Mouse (Mus musculus) lung, postnatal 25 days (tissue): Measurements from ENCODE around the gene Enah.

Source experiments
- DNase-seq: peaks from one replicate; pipeline ENCODE4 v3.0.0; 2022; ENCODE audit warnings: low spot score

Gene Enah

GRCm38 (mm10) chr1:182019926-182020801, at the start of gene Enah:
TSS of gene Enah (minus strand) at chr1:182019990.
- DNase-seq: peak; percentile 32

- DNase-seq: no peak
Measured at GRCm38 (mm10) chr1:182068136-182068535, 48.3 kb upstream of the Enah start.

GRCm38 (mm10) chr1:182066527-182067465, 47.0 kb upstream of the Enah start:
- DNase-seq: no peak

- no peak for DNase-seq
Measured at GRCm38 (mm10) chr1:182063716-182064115, 43.9 kb upstream of the Enah start.

GRCm38 (mm10) chr1:182062801-182063200, 43.0 kb upstream of the Enah start:
- DNase-seq: no peak

GRCm38 (mm10) chr1:182061203-182061602, 41.4 kb upstream of the Enah start:
- no peak for DNase-seq

GRCm38 (mm10) chr1:182059806-182060205, 40.0 kb upstream of the Enah start:
- DNase-seq: no peak

- DNase-seq: no peak
Measured at GRCm38 (mm10) chr1:182057998-182058397, 38.2 kb upstream of the Enah start.

- no peak for DNase-seq
Measured at GRCm38 (mm10) chr1:182055122-182055521, 35.3 kb upstream of the Enah start.

- no peak for DNase-seq
Measured at GRCm38 (mm10) chr1:182054651-182055050, 34.9 kb upstream of the Enah start.

- no peak for DNase-seq
Measured at GRCm38 (mm10) chr1:182052973-182053372, 33.2 kb upstream of the Enah start.

- no peak for DNase-seq
Measured at GRCm38 (mm10) chr1:182052385-182052784, 32.6 kb upstream of the Enah start.

- DNase-seq: no peak
Measured at GRCm38 (mm10) chr1:182049813-182050212, 30.0 kb upstream of the Enah start.

- peak; percentile 43 for DNase-seq
Measured at GRCm38 (mm10) chr1:182048101-182048500, 28.3 kb upstream of the Enah start.

- no peak for DNase-seq
Measured at GRCm38 (mm10) chr1:182047016-182047690, 27.4 kb upstream of the Enah start.

- DNase-seq: no peak
Measured at GRCm38 (mm10) chr1:182045208-182045607, 25.4 kb upstream of the Enah start.

- DNase-seq: no peak
Measured at GRCm38 (mm10) chr1:182040538-182040937, 20.7 kb upstream of the Enah start.

GRCm38 (mm10) chr1:182031757-182032156, 12.0 kb upstream of the Enah start:
- no peak for DNase-seq

- DNase-seq: no peak
Measured at GRCm38 (mm10) chr1:182031066-182031465, 11.3 kb upstream of the Enah start.

- no peak for DNase-seq
Measured at GRCm38 (mm10) chr1:182029989-182030649, 10.3 kb upstream of the Enah start.
